Mouse (Mus musculus) hindbrain, embryonic 12.5 days (tissue): ENCODE measurements around the gene Faf2. TPM values are rescaled to one million over a fixed set of nuclear protein-coding genes. Genes with fewer than 3 reads are reported as not detected.

Source experiments
- ATAC-seq: fragments of 200-750 bp; cut with Nextera tagmentation; 2 replicates; pipeline ENCODE4 v1.8.0; 2017; ENCODE audit warnings: moderate TSS enrichment; ENCODE audit not compliant: low FRiP score
- H3K27ac ChIP-seq: fragments of 300-500 bp; sonication (generic); 2 replicates; pipeline ENCODE4 v1.5.1; 2016; ENCODE audit warnings: mild to moderate bottlenecking
- H3K27me3 ChIP-seq: fragments of 300-500 bp; sonication (generic); 2 replicates; pipeline ENCODE4 v1.6.1; 2016; ENCODE audit warnings: mild to moderate bottlenecking
- H3K36me3 ChIP-seq: fragments of 300-500 bp; sonication (generic); 2 replicates; pipeline ENCODE4 v1.6.1; 2016; ENCODE audit warnings: mild to moderate bottlenecking
- H3K4me1 ChIP-seq: fragments of 300-500 bp; sonication (generic); 2 replicates; pipeline ENCODE4 v1.6.1; 2016
- H3K4me2 ChIP-seq: fragments of 300-500 bp; sonication (generic); replicated peaks from 2 replicates; pipeline ENCODE4 v1.6.1; 2016; ENCODE audit warnings: mild to moderate bottlenecking
- H3K4me3 ChIP-seq: fragments of 300-500 bp; sonication (generic); 2 replicates; pipeline ENCODE4 v1.5.1; 2016; ENCODE audit warnings: mild to moderate bottlenecking
- H3K9ac ChIP-seq: fragments of 300-500 bp; sonication (generic); 2 replicates; pipeline ENCODE4 v1.6.1; 2016; ENCODE audit warnings: mild to moderate bottlenecking, moderate library complexity
- H3K9me3 ChIP-seq: fragments of 300-500 bp; sonication (generic); replicated peaks from 2 replicates; pipeline ENCODE4 v1.6.1; 2016; ENCODE audit warnings: mild to moderate bottlenecking
- WGBS: fragments of 180-500 bp; shearing (Covaris S2); methylation state at CpG from one replicate; pipeline ENCODE4 v1.1.7; 2016; 5-methylcytosine and 5-hydroxymethylcytosine counted together
- polyA plus RNA-seq: library from polyadenylated mRNA; unstranded; fragments of >200 nt; fragmentation: Nextera tagmentation; extraction: Ambion mirVana; gene quantifications from 2 replicates; pipeline ENCODE4 v1.2.1, GENCODE M21; 2016

The Faf2 gene
- polyA plus RNA-seq = 84.2 and 89.7 TPM in 2 replicates

GRCm38 (mm10) chr13:54621155-54621932 is at the start of gene Faf2:
Gene Faf2 (plus strand): TSS chr13:54621784.
- Histone ChIP-seq H3K36me3 (no peaks in the 10 kb centered on the region), H3K4me1 (peaks cover 21% of the 10 kb centered on the region), H3K27ac (peak within 1 kb of the TSS; percentile 87), H3K4me3 (peak within 1 kb of the TSS; percentile 93), H3K9ac (peak within 1 kb of the TSS; percentile 91), H3K9me3 (no peaks in the 10 kb centered on the region), H3K27me3 (no peaks in the 10 kb centered on the region; the same call in 1 of the 2 replicates), H3K4me2 (peak within 1 kb of the TSS; percentile 80)
- WGBS = 13% methylated on average over 44 of the region's 44 CpGs
- ATAC-seq = peak; percentile 98

GRCm38 (mm10) chr13:54572621-54573020 is 49.0 kb upstream of the Faf2 start:
- Histone ChIP-seq H3K4me2 (no peak overlapping the region), H3K9me3 (no peaks in the 10 kb centered on the region), H3K4me3 (no peak overlapping the region), H3K36me3 (peaks cover 4% of the 10 kb centered on the region; the same call in 1 of the 2 replicates), H3K27me3 (peaks cover 15% of the 10 kb centered on the region), H3K4me1 (peaks cover 20% of the 10 kb centered on the region), H3K27ac (no peak overlapping the region), H3K9ac (no peak overlapping the region)
- 85% methylated on average over 4 of the region's 4 CpGs for WGBS
- no peak for ATAC-seq

- H3K36me3 ChIP-seq = peaks cover 24% of the 10 kb centered on the region
- H3K4me3 ChIP-seq = peak within 1 kb of the TSS; percentile 89
- H3K4me2 ChIP-seq = peak within 1 kb of the TSS; percentile 92
- H3K9ac ChIP-seq = peak within 1 kb of the TSS; percentile 95
- ATAC-seq = peak; percentile 90
- H3K27ac ChIP-seq = peak within 1 kb of the TSS; percentile 89
- WGBS = under 1% methylated on average over 53 of the region's 55 CpGs
- no peaks in the 10 kb centered on the region for H3K9me3 ChIP-seq
- peaks cover 15% of the 10 kb centered on the region for H3K27me3 ChIP-seq
- H3K4me1 ChIP-seq = peaks cover 26% of the 10 kb centered on the region
Measured at GRCm38 (mm10) chr13:54574854-54575481, 46.6 kb upstream of the Faf2 start, which contains the start of gene Arl10. Gene Arl10 (plus strand): TSS chr13:54575015.

- Histone ChIP-seq H3K4me1 (peaks cover 26% of the 10 kb centered on the region), H3K27me3 (peaks cover 15% of the 10 kb centered on the region), H3K36me3 (peaks cover 28% of the 10 kb centered on the region), H3K9ac (peak overlapping the region; percentile 95), H3K9me3 (no peaks in the 10 kb centered on the region), H3K27ac (peak overlapping the region; percentile 89; the same call in 1 of the 2 replicates), H3K4me3 (peak overlapping the region; percentile 89), H3K4me2 (peak overlapping the region; percentile 92)
- WGBS = 3% methylated on average over 19 of the region's 19 CpGs
- peak; percentile 32; the same call in 1 of the 2 replicates for ATAC-seq
Measured at GRCm38 (mm10) chr13:54575489-54575888, 46.1 kb upstream of the Faf2 start.

- Histone ChIP-seq H3K27ac (no peak overlapping the region), H3K4me2 (no peak overlapping the region)
Measured at GRCm38 (mm10) chr13:54577652-54578507, 43.7 kb upstream of the Faf2 start.

GRCm38 (mm10) chr13:54581385-54581784 is 40.2 kb upstream of the Faf2 start:
- Histone ChIP-seq H3K9ac (no peak overlapping the region), H3K9me3 (no peaks in the 10 kb centered on the region), H3K36me3 (peaks cover 82% of the 10 kb centered on the region), H3K4me1 (peaks cover 12% of the 10 kb centered on the region), H3K4me2 (no peak overlapping the region), H3K4me3 (no peak overlapping the region), H3K27me3 (no peaks in the 10 kb centered on the region), H3K27ac (no peak overlapping the region)
- 90% methylated on average over 2 of the region's 2 CpGs for whole genome bisulfite sequencing
- no peak for ATAC-seq

More at GRCm38 (mm10) chr13:54577652-54578507, 43.7 kb upstream of the Faf2 start:
- no peak for ATAC-seq
- Histone ChIP-seq H3K4me3 (no peak overlapping the region), H3K36me3 (peaks cover 50% of the 10 kb centered on the region), H3K4me1 (peaks cover 26% of the 10 kb centered on the region), H3K9me3 (no peaks in the 10 kb centered on the region), H3K9ac (no peak overlapping the region; the same call in 1 of the 2 replicates), H3K27me3 (peaks cover 10% of the 10 kb centered on the region)
- WGBS = 80% methylated on average over 21 of the region's 21 CpGs

- Histone ChIP-seq H3K27me3 (no peaks in the 10 kb centered on the region), H3K36me3 (peaks cover 87% of the 10 kb centered on the region), H3K4me2 (no peak overlapping the region), H3K9ac (no peak overlapping the region), H3K9me3 (no peaks in the 10 kb centered on the region), H3K27ac (peak overlapping the region; percentile 5; the same call in 1 of the 2 replicates), H3K4me3 (no peak overlapping the region), H3K4me1 (peaks cover 6% of the 10 kb centered on the region)
- WGBS = 77% methylated on average over 10 of the region's 10 CpGs
- ATAC-seq = no peak
Measured at GRCm38 (mm10) chr13:54582126-54582525, 39.5 kb upstream of the Faf2 start.

- no peak overlapping the region for H3K27ac ChIP-seq
- ATAC-seq = no peak
- 91% methylated on average over 5 of the region's 5 CpGs for WGBS
- H3K9me3 ChIP-seq = no peaks in the 10 kb centered on the region
- no peaks in the 10 kb centered on the region for H3K27me3 ChIP-seq
- H3K9ac ChIP-seq = no peak overlapping the region
- no peak overlapping the region for H3K4me2 ChIP-seq
- peaks cover 5% of the 10 kb centered on the region for H3K4me1 ChIP-seq
- H3K4me3 ChIP-seq = no peak overlapping the region
- peaks cover 86% of the 10 kb centered on the region for H3K36me3 ChIP-seq
Measured at GRCm38 (mm10) chr13:54582860-54583259, 38.7 kb upstream of the Faf2 start.

- peaks cover 62% of the 10 kb centered on the region for H3K36me3 ChIP-seq
- ATAC-seq = no peak
Measured at GRCm38 (mm10) chr13:54585831-54586230, 35.8 kb upstream of the Faf2 start.

GRCm38 (mm10) chr13:54589414-54589995 is 32.1 kb upstream of the Faf2 start:
- Histone ChIP-seq H3K27ac (no peak overlapping the region), H3K36me3 (peaks cover 28% of the 10 kb centered on the region)

More at GRCm38 (mm10) chr13:54585831-54586230, 35.8 kb upstream of the Faf2 start:
- no peaks in the 10 kb centered on the region for H3K27me3 ChIP-seq
- H3K27ac ChIP-seq = no peak overlapping the region
- no peaks in the 10 kb centered on the region for H3K9me3 ChIP-seq
- no peak overlapping the region for H3K9ac ChIP-seq
- 94% methylated on average over 11 of the region's 11 CpGs for WGBS
- H3K4me2 ChIP-seq = no peak overlapping the region
- H3K4me1 ChIP-seq = peaks cover 6% of the 10 kb centered on the region
- H3K4me3 ChIP-seq = no peak overlapping the region

More at GRCm38 (mm10) chr13:54589414-54589995, 32.1 kb upstream of the Faf2 start:
- WGBS = under 1% methylated on average over 24 of the region's 24 CpGs
- Histone ChIP-seq H3K4me3 (peak overlapping the region; percentile 58), H3K9ac (peak overlapping the region; percentile 81), H3K4me2 (peak overlapping the region; percentile 74), H3K27me3 (no peaks in the 10 kb centered on the region), H3K9me3 (no peaks in the 10 kb centered on the region), H3K4me1 (peaks cover 17% of the 10 kb centered on the region)
- ATAC-seq = peak; percentile 46
